9 mouse cellular contexts compared by ENCODE assay signal in genomic region chr17:46728904-46729318, GRCm38 (mm10). TPM values are rescaled to one million over a fixed set of nuclear protein-coding genes. Genes with fewer than 3 reads are reported as not detected.
A peak's percentile ranks its signal among the peaks of the same experiment; 100 is the strongest.
DNase-seq lines count a peak whose midpoint lies in the region; TF ChIP-seq lines count a peak whose summit lies in the region.
"Had no signal": no experiment of that assay in that cellular context is flagged by ENCODE, and none has a peak within 500 bp of the region (broad histone marks: within the 10 kb centered on the region; RNA-seq: fewer than 3 reads in every experiment).

Gene Gnmt, minus strand, starts transcription at chr17:46729168.

- DNase-seq in heart, embryonic 10.5 days (ENCODE audit: low spot score), result no peak
- no peak for DNase-seq in heart, postnatal 14 days
- peak; percentile 92 to 93 for DNase-seq in cerebellum, postnatal 14 days
- peak; percentile 90 for DNase-seq in kidney, adult 18-20 months
- peak; percentile 79 to 89 for DNase-seq in lung, adult 18-20 months
- no peak for DNase-seq in right cerebral cortex, postnatal 25 days
- DNase-seq in layer of hippocampus, adult 2 months (ENCODE audit: low spot score in 2 of 2), result no peak
- no peak for DNase-seq in left cerebral cortex, postnatal 25 days (ENCODE audit: low spot score in 2 of 2)

- peak within 1 kb of the TSS; percentile 33 for H3K4me3 ChIP-seq in heart, embryonic 10.5 days
- H3K4me3 ChIP-seq in layer of hippocampus, adult 2 months, result no peak within 1 kb of the TSS

- H3K9me3 ChIP-seq in heart, embryonic 10.5 days, result no peaks in the 10 kb centered on the region

- peaks cover 32% of the 10 kb centered on the region for H3K4me1 ChIP-seq in heart, embryonic 10.5 days

- peaks cover 27% of the 10 kb centered on the region for H3K27me3 ChIP-seq in heart, embryonic 10.5 days (ENCODE audit: insufficient read depth, poor library complexity, severe bottlenecking)
- H3K27me3 ChIP-seq: CH12.LX had no signal

- intact Hi-C loops in heart, postnatal 14 days (cut with DNase I), result no loop called here
- intact Hi-C loops in left cerebral cortex, postnatal 25 days (cut with DNase I), result no loop called here

- H3K36me3 ChIP-seq in heart, embryonic 10.5 days, result peaks cover 14% of the 10 kb centered on the region

- TF ChIP-seq CTCF in layer of hippocampus, adult 2 months (conservative IDR thresholded peaks at IDR 0.05), result no peak

- WGBS in heart, embryonic 10.5 days, result 17% methylated on average over 24 of the region's 24 CpGs

- H3K27ac ChIP-seq in heart, embryonic 10.5 days, result no peak within 1 kb of the TSS
- no peak within 1 kb of the TSS for H3K27ac ChIP-seq in layer of hippocampus, adult 2 months

RNA-seq across cellular contexts. Expression of gene Gnmt, which starts in this region (rescaled TPM):
- polyA plus RNA-seq in heart, embryonic 10.5 days (2016; fragmentation: Nextera tagmentation; extraction: Ambion mirVana), result 0.83 and 2.3 TPM in 2 replicates
- under 1 TPM; 0.26 to 0.41 TPM for total RNA-seq in heart, postnatal 14 days (2021)
- 1 to 10 TPM in 1 of 2 experiments, under 1 TPM in 1; 0.90 to 1.2 TPM for total RNA-seq in layer of hippocampus, adult 2 months (2021)
- total RNA-seq in left cerebral cortex, postnatal 25 days (2021), result under 1 TPM; 0.48 to 0.57 TPM

Comparison
In these comparisons a context has a peak if more than half of its experiments do, and no peak if none do; other contexts are left out.
1. DNase-seq: peak in cerebellum, postnatal 14 days (2 of 2), kidney, adult 18-20 months (single experiment) and lung, adult 18-20 months (2 of 2); none in heart, embryonic 10.5 days (single experiment), heart, postnatal 14 days (0 of 2), right cerebral cortex, postnatal 25 days (single experiment), layer of hippocampus, adult 2 months (0 of 2) and left cerebral cortex, postnatal 25 days (0 of 2).